ENCODE assay signal across 17 mouse cellular contexts in genomic region chr16:31568316-31568715, GRCm38 (mm10).
"Had no signal": no experiment of that assay in that cellular context is flagged by ENCODE, and none has a peak within 500 bp of the region (broad histone marks: within the 10 kb centered on the region; RNA-seq: fewer than 3 reads in every experiment).

No protein-coding gene starts in this region.

- DNase-seq: lung, adult 18-20 months; lung, embryonic 14.5 days; lung, postnatal 10 days; lung, postnatal 4 days; midbrain, embryonic 14.5 days; right cerebral cortex, postnatal 14 days; right cerebral cortex, postnatal 4 days; spleen, adult 18-20 months; thymus, adult 2 months; thymus, postnatal 25 days; thymus, postnatal 4 days had no signal

- H3K27me3 ChIP-seq: midbrain, embryonic 12.5 days; neural tube, embryonic 12.5 days; stomach, embryonic 15.5 days had no signal

- H3K9ac ChIP-seq: lung, embryonic 14.5 days; midbrain, embryonic 12.5 days; neural tube, embryonic 12.5 days; stomach, embryonic 15.5 days had no signal

- H3K36me3 ChIP-seq: midbrain, embryonic 10.5 days; midbrain, embryonic 12.5 days; neural tube, embryonic 12.5 days; stomach, embryonic 15.5 days had no signal

- H3K4me3 ChIP-seq: midbrain, embryonic 10.5 days; midbrain, embryonic 12.5 days; neural tube, embryonic 12.5 days; stomach, embryonic 15.5 days had no signal

- ATAC-seq: midbrain, embryonic 16.5 days had no signal

- H3K27ac ChIP-seq: midbrain, embryonic 10.5 days; midbrain, embryonic 12.5 days; neural tube, embryonic 12.5 days; stomach, embryonic 15.5 days; stomach, postnatal 0 days had no signal

- H3K4me2 ChIP-seq: lung, embryonic 14.5 days; midbrain, embryonic 12.5 days; neural tube, embryonic 12.5 days; stomach, embryonic 15.5 days had no signal

- H3K4me1 ChIP-seq: midbrain, embryonic 10.5 days; midbrain, embryonic 12.5 days; neural tube, embryonic 12.5 days; stomach, embryonic 15.5 days had no signal

- H3K9me3 ChIP-seq: midbrain, embryonic 10.5 days; midbrain, embryonic 12.5 days; neural tube, embryonic 12.5 days; stomach, embryonic 15.5 days had no signal
